Mouse (Mus musculus) hindbrain, embryonic 16.5 days (tissue): ENCODE measurements around the gene Matn4. TPM values are rescaled to one million over a fixed set of nuclear protein-coding genes. Genes with fewer than 3 reads are reported as not detected.

Experiments used
- ATAC-seq: fragments of 200-750 bp; cut with Nextera tagmentation; 2 replicates; pipeline ENCODE4 v1.8.0; 2017; ENCODE audit warnings: moderate TSS enrichment, moderate library complexity
- H3K27ac ChIP-seq: fragments of 300-500 bp; sonication (generic); 2 replicates; pipeline ENCODE4 v1.5.1; 2014; ENCODE audit warnings: low read depth, mild to moderate bottlenecking, control low read depth, low read length, moderate library complexity
- H3K27me3 ChIP-seq: fragments of 300-500 bp; sonication (generic); replicated peaks from 2 replicates; pipeline ENCODE4 v1.6.1; 2014; ENCODE audit warnings: low read length; ENCODE audit not compliant: control insufficient read depth, insufficient read depth
- H3K36me3 ChIP-seq: fragments of 300-500 bp; sonication (generic); 2 replicates; pipeline ENCODE4 v1.6.1; 2014; ENCODE audit warnings: mild to moderate bottlenecking, low read length, moderate library complexity, mixed read lengths; ENCODE audit not compliant: control insufficient read depth, insufficient read depth
- H3K4me1 ChIP-seq: fragments of 300-500 bp; sonication (generic); 2 replicates; pipeline ENCODE4 v1.6.1; 2014; ENCODE audit warnings: low read depth, low read length; ENCODE audit not compliant: control insufficient read depth, insufficient read depth
- H3K4me2 ChIP-seq: fragments of 300-500 bp; sonication (generic); 2 replicates; pipeline ENCODE4 v1.6.1; 2014; ENCODE audit warnings: mild to moderate bottlenecking, low read length, control low read depth, moderate library complexity
- H3K4me3 ChIP-seq: fragments of 300-500 bp; sonication (generic); 2 replicates; pipeline ENCODE4 v1.5.1; 2014; ENCODE audit warnings: mild to moderate bottlenecking, low read length, control low read depth, moderate library complexity
- H3K9ac ChIP-seq: fragments of 300-500 bp; sonication (generic); 2 replicates; pipeline ENCODE4 v1.6.1; 2014; ENCODE audit warnings: low read depth, mild to moderate bottlenecking, control low read depth, low read length, moderate library complexity
- H3K9me3 ChIP-seq: fragments of 300-500 bp; sonication (generic); 2 replicates; pipeline ENCODE4 v1.6.1; 2014; ENCODE audit warnings: mild to moderate bottlenecking, low read length, moderate library complexity; ENCODE audit not compliant: control insufficient read depth
- WGBS: fragments of 180-500 bp; shearing (Covaris S2); extraction: QIAGEN DNeasy Blood & Tissue Kit; methylation state at CpG from one replicate; pipeline ENCODE4 v1.1.7; 2014; 5-methylcytosine and 5-hydroxymethylcytosine counted together
- polyA plus RNA-seq: library from polyadenylated mRNA; unstranded; fragments of >200 nt; fragmentation: Nextera tagmentation; extraction: Ambion mirVana; gene quantifications from 2 replicates; pipeline ENCODE4 v1.2.1, GENCODE M21; 2015

The Matn4 gene
- polyA plus RNA-seq, 1 experiment from 2014 or later = 3.8 TPM

GRCm38 (mm10) chr2:164422675-164423393, 17.9 kb upstream of the Matn4 start:
- Histone ChIP-seq H3K4me2 (no peak overlapping the region), H3K36me3 (no peaks in the 10 kb centered on the region), H3K27ac (no peak overlapping the region), H3K9ac (no peak overlapping the region), H3K4me1 (no peaks in the 10 kb centered on the region), H3K27me3 (no peaks in the 10 kb centered on the region), H3K4me3 (no peak overlapping the region), H3K9me3 (no peaks in the 10 kb centered on the region)
- no peak for ATAC-seq
- WGBS = 93% methylated on average over 15 of the region's 15 CpGs

- Histone ChIP-seq H3K4me2 (no peak overlapping the region), H3K27ac (no peak overlapping the region), H3K36me3 (no peaks in the 10 kb centered on the region), H3K4me3 (no peak overlapping the region), H3K9ac (no peak overlapping the region), H3K4me1 (no peaks in the 10 kb centered on the region), H3K9me3 (no peaks in the 10 kb centered on the region), H3K27me3 (no peaks in the 10 kb centered on the region)
- 85% methylated on average over 8 of the region's 8 CpGs for WGBS
- no peak for ATAC-seq
Observed at GRCm38 (mm10) chr2:164421979-164422378, 17.0 kb upstream of the Matn4 start.

- H3K4me2 ChIP-seq = no peak overlapping the region
- 92% methylated on average over 7 of the region's 7 CpGs for WGBS
- no peaks in the 10 kb centered on the region for H3K4me1 ChIP-seq
- no peak overlapping the region for H3K27ac ChIP-seq
- no peak for ATAC-seq
- H3K9me3 ChIP-seq = no peaks in the 10 kb centered on the region
- H3K27me3 ChIP-seq = no peaks in the 10 kb centered on the region
- no peak overlapping the region for H3K4me3 ChIP-seq
- no peaks in the 10 kb centered on the region for H3K36me3 ChIP-seq
- no peak overlapping the region for H3K9ac ChIP-seq
Observed at GRCm38 (mm10) chr2:164421306-164421705, 16.3 kb upstream of the Matn4 start.

GRCm38 (mm10) chr2:164419489-164419888, 14.5 kb upstream of the Matn4 start:
- WGBS = 5% methylated on average over 3 of the region's 3 CpGs
- Histone ChIP-seq H3K4me2 (no peak overlapping the region), H3K36me3 (no peaks in the 10 kb centered on the region), H3K9ac (no peak overlapping the region), H3K4me1 (no peaks in the 10 kb centered on the region), H3K27me3 (no peaks in the 10 kb centered on the region), H3K4me3 (no peak overlapping the region), H3K9me3 (no peaks in the 10 kb centered on the region), H3K27ac (no peak overlapping the region)
- ATAC-seq = no peak

- Histone ChIP-seq H3K4me1 (no peaks in the 10 kb centered on the region), H3K4me3 (no peak overlapping the region), H3K9me3 (no peaks in the 10 kb centered on the region), H3K27me3 (0 out of 2 replicates have a peak, but pooled peaks cover 2% of the 10 kb centered on the region), H3K27ac (no peak overlapping the region), H3K4me2 (no peak overlapping the region), H3K9ac (no peak overlapping the region), H3K36me3 (no peaks in the 10 kb centered on the region)
- no peak for ATAC-seq
- WGBS = 35% methylated on average over 3 of the region's 3 CpGs
Observed at GRCm38 (mm10) chr2:164418308-164418875, 13.4 kb upstream of the Matn4 start.

- H3K36me3 ChIP-seq = no peaks in the 10 kb centered on the region
- H3K27ac ChIP-seq = no peak overlapping the region
- 0 out of 2 replicates have a peak, but pooled peaks cover 2% of the 10 kb centered on the region for H3K27me3 ChIP-seq
- H3K4me2 ChIP-seq = no peak overlapping the region
- H3K9me3 ChIP-seq = no peaks in the 10 kb centered on the region
- no peak overlapping the region for H3K9ac ChIP-seq
- WGBS = 3% methylated on average over 2 of the region's 2 CpGs
- H3K4me1 ChIP-seq = no peaks in the 10 kb centered on the region
- no peak for ATAC-seq
- H3K4me3 ChIP-seq = no peak overlapping the region
Observed at GRCm38 (mm10) chr2:164417198-164417597, 12.2 kb upstream of the Matn4 start.

GRCm38 (mm10) chr2:164414581-164414980, 9.6 kb upstream of the Matn4 start:
- H3K36me3 ChIP-seq = no peaks in the 10 kb centered on the region
- H3K9ac ChIP-seq = peak overlapping the region; percentile 39; the same call in 1 of the 2 replicates
- H3K4me3 ChIP-seq = peak overlapping the region; percentile 26
- ATAC-seq = no peak
- peak overlapping the region; percentile 45 for H3K4me2 ChIP-seq
- peaks cover 12% of the 10 kb centered on the region for H3K27me3 ChIP-seq
- 71% methylated on average over 10 of the region's 10 CpGs for WGBS
- H3K9me3 ChIP-seq = no peaks in the 10 kb centered on the region
- H3K4me1 ChIP-seq = no peaks in the 10 kb centered on the region
- H3K27ac ChIP-seq = no peak overlapping the region

GRCm38 (mm10) chr2:164414167-164414566, 9.2 kb upstream of the Matn4 start:
- Histone ChIP-seq H3K9ac (peak overlapping the region; percentile 39; the same call in 1 of the 2 replicates), H3K4me2 (peak overlapping the region; percentile 45), H3K36me3 (no peaks in the 10 kb centered on the region), H3K4me3 (peak overlapping the region; percentile 26), H3K4me1 (no peaks in the 10 kb centered on the region), H3K27me3 (peaks cover 12% of the 10 kb centered on the region), H3K9me3 (no peaks in the 10 kb centered on the region), H3K27ac (no peak overlapping the region)
- ATAC-seq = peak; percentile 34; the same call in 1 of the 2 replicates
- 33% methylated on average over 28 of the region's 28 CpGs for WGBS

GRCm38 (mm10) chr2:164407708-164408107, 2.7 kb upstream of the Matn4 start:
- Histone ChIP-seq H3K4me2 (no peak overlapping the region), H3K4me1 (peaks cover 3% of the 10 kb centered on the region; the same call in 1 of the 2 replicates), H3K27me3 (peaks cover 54% of the 10 kb centered on the region), H3K9me3 (no peaks in the 10 kb centered on the region), H3K27ac (no peak overlapping the region), H3K9ac (no peak overlapping the region), H3K4me3 (no peak overlapping the region), H3K36me3 (no peaks in the 10 kb centered on the region)
- WGBS = 1% methylated on average over 22 of the region's 22 CpGs
- ATAC-seq = peak; percentile 66; the same call in 1 of the 2 replicates
